Mouse (Mus musculus): Measurements from ENCODE around the gene Anpep. TPM values are rescaled to one million over a fixed set of nuclear protein-coding genes. Genes with fewer than 3 reads are reported as not detected.

The Anpep gene
- total RNA-seq (2015) (1.8 and 2.0 TPM in 2 replicates), total RNA-seq (2017) (not detected in 2 replicates)

DNA sequence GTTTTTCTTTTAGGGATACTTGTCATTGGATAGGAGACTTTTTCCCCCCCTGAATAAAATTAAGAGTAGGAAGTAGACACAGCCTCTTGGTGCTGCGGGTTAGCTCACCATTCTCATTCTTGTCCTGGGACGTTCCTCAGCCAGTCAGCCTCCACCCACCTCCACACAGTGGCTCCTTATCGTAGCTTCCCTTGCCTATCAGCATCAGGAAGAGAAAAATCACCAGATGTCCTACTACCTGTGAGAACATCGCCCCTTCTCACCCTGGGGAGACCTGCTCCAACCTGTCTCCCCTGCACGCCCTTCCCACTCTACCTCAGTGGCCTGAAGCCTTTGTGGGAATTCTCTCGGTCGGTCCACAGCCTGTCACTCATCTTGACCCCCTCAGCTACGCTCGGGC, at the start of gene Anpep:
Gene Anpep, minus strand, starts transcription at position 249 of the 400 bp plus-strand sequence.
- ATAC-seq (ENCODE audit: poor library complexity, severe bottlenecking) = no peak

DNA sequence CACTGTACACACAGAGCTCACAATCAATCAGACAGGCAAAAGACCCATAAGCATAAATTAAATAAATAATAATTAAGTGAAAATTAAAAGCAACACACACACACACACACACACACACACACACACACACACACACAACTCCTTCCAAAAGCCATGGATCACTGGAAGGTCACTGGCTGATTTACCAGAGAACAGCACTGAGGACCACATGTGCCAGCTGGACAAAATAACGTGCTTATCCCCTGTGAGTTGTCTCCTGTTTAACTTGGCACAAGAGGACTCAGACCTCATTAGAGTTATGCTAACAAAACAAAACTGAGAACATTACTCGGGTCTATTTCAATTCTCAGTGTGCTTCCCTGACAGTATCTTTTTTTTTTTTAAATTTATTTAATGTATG, 46.5 kb upstream of the Anpep start:
- ATAC-seq (ENCODE audit: poor library complexity, severe bottlenecking) = no peak

DNA sequence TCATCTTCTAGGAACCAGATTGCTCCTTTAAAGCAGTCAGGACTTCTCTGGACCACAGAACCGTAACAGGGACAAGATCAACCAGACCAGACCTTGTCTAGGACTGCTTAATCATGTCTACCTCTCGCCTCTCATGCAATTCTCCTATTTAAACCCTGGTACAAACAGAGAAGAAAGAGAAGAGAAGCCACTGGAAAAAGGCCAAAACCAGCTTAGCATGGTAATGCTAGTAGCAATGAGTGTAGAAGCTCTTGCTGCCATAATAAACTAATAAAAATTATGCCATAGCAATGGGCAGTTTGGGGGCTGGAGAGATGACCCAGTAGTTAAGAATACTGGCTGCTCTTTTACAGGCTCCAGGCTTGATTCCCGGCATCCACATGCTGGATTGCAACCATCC, 46.1 kb upstream of the Anpep start:
- ATAC-seq (ENCODE audit: poor library complexity, severe bottlenecking) = no peak

GRCm38 (mm10) chr7:79905193-79905592, 44.3 kb upstream of the Anpep start:
- no peak for ATAC-seq (ENCODE audit: poor library complexity, severe bottlenecking)

- no peak for ATAC-seq (ENCODE audit: poor library complexity, severe bottlenecking)
Measured at GRCm38 (mm10) chr7:79903160-79903792, 42.4 kb upstream of the Anpep start.

DNA sequence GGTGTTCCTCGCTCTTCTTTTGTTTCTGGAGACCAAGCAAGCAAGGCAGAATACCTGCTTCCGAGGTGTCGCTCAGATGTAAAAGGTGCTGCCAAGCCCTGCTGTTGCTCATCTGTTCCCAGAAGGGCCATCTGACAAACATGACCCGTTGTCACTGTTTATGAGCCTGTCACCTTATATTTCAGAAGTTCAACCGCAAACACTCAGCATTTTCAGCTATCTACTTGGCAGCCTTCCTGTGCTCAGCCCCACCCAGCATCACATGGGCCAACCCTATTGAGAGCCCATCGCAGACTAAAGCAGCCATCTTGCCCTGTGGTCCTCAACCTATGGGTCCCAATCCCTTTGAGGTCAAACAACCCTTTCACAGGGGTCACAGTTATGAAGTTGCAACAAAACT, 39.9 kb upstream of the Anpep start:
- ATAC-seq (ENCODE audit: poor library complexity, severe bottlenecking) = no peak

DNA sequence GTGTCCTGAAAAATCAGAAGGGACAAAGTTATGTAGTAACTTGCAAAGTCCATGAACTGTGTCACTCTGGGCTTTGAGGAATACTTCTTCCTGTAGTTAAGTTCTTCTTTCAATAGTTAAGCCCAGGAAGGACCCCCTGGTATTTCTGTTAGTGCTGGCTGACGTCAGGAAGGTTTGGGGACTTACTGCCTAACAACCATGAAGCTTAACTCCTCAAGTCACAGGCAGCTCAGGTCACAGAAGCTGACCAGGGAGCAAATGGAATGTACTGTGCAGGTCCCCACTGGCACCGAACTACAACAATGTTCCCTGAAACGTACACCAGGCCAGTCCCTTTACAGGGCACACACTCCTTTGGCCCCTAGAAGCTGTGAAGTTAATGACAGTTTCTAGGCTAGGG, 34.4 kb upstream of the Anpep start:
- no peak for ATAC-seq (ENCODE audit: poor library complexity, severe bottlenecking)

DNA sequence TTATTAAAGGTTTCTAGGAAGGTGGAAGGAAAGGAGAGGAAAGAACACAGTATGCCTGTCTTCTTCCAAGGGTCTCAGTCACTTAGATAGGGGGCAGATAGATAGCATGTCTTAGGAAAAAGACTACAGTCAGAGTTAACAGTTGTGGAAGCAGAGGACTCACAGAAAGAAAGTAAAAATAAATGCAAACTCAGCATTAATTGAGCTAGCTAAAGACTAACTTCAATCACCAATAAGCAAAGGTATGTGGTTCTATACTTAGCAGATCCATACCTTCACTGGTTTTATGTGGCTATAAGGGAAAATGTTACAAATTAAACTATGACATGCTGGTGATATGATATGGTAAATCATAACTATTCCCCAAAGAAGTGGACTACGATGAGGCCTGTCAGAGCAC, 33.9 kb upstream of the Anpep start:
- ATAC-seq (ENCODE audit: poor library complexity, severe bottlenecking) = no peak

- no peak for ATAC-seq (ENCODE audit: poor library complexity, severe bottlenecking)
Measured at GRCm38 (mm10) chr7:79892576-79893428, 31.9 kb upstream of the Anpep start.

DNA sequence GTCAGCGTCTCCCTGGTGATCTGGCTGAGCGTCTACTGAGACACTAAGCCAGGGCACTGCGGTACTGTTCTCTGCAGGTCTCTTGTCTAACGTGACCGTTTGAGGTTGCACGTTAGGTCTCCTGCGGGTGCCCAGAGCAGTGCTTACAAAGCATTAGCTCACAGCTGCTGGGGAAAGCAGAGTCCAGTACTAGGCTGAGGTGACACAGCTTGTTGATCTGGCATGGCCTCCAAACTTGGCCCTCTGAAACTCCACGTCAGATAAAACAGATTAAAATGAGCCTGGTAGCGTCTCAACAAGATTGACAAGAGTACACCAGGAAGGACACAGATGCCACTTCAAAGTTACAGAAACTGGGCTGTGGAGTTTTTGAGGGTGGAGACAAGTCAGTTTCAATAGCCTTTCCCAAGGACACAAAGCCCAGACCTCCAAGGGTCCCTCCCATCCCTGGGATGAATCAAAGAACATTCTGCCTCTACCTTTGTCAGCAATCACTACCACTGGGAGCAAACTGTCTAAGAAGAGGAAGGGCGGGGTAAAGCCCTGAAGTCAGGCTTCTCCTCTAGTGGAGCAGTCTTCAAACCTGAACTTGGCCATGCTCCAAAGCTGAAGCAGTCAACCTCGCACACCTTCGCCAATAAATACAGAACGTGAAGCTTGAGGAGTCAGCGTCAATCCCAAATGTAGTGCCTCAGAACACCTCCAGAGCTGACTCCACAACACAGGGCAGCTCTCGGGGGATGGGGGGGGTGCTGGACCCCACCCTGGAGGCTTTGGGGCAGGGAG, 29.8 kb upstream of the Anpep start:
- no peak for ATAC-seq (ENCODE audit: poor library complexity, severe bottlenecking)

GRCm38 (mm10) chr7:79888603-79889002, 27.7 kb upstream of the Anpep start:
- ATAC-seq (ENCODE audit: poor library complexity, severe bottlenecking) = no peak

DNA sequence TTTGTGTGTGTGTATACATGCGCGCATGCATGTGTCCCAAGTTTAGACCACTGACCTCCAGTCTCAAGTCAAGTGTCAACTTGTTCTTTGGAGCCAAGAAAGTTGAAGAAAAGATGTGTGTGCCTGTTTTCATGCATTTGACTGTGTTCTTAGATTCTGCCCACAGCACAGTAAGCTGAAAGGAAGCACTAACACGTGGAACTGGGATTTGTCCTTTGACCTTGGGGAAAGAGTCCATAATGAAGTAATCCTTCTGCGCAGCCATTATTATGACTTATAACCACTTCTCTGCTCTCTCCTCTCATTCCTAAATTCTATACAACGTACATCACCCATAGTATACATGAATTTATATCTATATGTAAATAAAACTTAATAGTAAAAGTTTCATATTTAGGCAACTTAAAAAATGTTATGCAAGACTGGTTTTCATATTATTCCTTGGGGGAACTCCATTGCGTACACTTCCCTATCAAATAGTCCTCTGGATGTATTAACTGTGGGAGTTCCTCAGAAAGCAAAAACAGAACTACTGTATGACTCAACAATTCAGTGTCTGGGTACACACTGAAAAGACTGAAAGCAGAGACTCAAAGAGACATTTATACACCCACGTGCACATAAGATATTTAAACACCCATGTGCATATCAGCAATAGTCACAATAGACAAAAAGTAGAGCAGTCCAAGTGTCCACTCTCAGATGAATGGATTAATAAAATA, 22.9 kb upstream of the Anpep start:
- peak; percentile 72 for ATAC-seq (ENCODE audit: poor library complexity, severe bottlenecking)

DNA sequence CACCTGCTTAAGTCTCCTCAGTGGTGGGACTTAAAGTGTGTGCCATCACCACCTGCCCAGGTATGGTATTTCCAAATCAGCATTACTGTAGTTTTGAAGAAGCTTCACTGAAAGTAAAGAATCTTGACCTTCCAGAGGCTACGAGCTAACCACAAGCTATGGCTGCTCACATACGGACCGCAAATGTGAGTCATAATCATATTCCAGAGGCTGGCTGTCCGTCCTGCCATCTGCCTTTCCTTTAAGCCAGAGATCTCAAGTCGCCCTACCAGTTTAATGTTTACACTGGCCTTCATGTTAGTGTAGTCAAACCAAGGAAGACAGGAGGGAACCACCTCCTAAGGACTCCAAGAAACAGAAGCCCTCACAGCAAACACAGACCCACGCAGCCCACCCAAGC, 21.0 kb upstream of the Anpep start:
- no peak for ATAC-seq (ENCODE audit: poor library complexity, severe bottlenecking)

- ATAC-seq (ENCODE audit: poor library complexity, severe bottlenecking) = no peak
Measured at GRCm38 (mm10) chr7:79880998-79881397, 20.1 kb upstream of the Anpep start.

DNA sequence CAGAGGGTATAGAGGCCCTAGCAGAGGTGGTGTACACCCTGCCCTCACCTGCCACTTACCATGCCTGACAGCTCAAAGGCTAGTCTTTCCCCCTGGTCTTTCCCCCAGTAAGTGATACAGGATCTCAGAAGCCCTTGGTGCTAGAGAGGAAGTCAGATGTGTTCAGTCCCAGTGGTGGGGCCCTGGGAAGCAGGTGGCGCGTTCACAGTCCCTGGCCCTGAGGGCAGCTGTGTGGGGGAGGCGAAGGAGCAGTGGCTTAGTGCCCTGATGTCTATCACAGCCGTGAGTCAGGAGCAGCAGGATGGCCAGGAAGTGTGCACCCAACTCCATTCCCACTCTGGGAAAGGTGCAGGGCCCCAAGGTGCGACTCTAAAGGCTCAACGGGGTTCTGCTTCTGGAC, 19.2 kb upstream of the Anpep start:
- ATAC-seq (ENCODE audit: poor library complexity, severe bottlenecking) = no peak

DNA sequence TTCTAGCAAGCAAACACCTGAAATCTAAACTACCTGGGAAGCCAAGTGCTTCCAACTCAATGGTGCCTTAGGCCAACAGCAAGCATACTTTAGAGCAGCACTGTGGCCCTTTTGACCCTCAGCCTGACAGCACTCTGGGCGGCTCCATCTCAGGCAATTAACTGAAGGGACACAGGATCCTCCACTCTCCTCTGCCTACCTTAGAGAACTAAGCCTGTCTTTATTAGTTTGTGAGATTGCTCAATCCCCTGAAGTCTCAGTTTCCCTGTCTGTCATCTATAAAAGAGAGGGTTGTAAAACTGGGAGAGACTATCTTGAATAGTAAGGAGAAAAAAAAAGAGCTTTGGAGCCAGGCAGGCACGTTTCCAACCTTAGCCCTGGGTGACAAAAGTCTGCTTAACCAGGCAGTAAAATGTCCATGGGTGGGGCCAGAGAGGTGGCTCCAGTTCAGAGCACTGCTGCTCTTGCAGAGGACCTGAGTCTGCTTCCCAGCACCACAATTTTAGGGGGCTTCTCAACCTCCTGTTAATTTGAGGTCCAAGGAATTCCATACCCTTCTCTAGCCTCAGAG, 17.7 kb upstream of the Anpep start:
- no peak for ATAC-seq (ENCODE audit: poor library complexity, severe bottlenecking)

GRCm38 (mm10) chr7:79873407-79873806, 12.5 kb upstream of the Anpep start:
- no peak for ATAC-seq (ENCODE audit: poor library complexity, severe bottlenecking)

DNA sequence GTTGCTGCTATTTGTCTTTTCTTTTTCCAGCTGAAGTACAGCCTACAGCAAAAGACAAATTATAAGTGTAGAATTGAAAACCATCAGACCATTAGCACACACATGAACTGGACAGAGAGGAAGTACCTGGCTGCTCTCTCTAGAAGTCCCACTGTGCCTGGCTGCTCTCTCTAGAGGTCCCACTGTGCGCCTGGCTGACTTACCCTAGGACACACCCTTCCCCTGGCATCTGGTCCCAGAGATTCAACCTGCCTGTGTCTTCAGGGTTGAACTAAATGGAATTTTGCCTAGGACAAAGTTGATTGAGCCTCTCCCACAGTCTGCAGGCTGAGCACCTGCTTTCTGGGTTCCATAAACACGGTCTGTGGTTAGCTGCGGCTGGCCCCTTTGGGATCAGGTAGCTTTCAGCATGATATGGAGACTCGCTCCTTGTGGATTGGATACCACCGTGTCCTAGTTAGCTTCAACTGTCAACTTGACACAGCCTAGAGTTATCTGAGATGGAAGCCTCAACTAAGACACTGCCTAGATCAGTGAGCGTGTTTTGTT, 11.0 kb upstream of the Anpep start:
- no peak for ATAC-seq (ENCODE audit: poor library complexity, severe bottlenecking)

GRCm38 (mm10) chr7:79869072-79869719, 8.3 kb upstream of the Anpep start:
- no peak for ATAC-seq (ENCODE audit: poor library complexity, severe bottlenecking)

- no peak for ATAC-seq (ENCODE audit: poor library complexity, severe bottlenecking)
Measured at GRCm38 (mm10) chr7:79868475-79868874, 7.6 kb upstream of the Anpep start.
